Mouse (Mus musculus): ENCODE measurements around the gene Psmb11.

DNA sequence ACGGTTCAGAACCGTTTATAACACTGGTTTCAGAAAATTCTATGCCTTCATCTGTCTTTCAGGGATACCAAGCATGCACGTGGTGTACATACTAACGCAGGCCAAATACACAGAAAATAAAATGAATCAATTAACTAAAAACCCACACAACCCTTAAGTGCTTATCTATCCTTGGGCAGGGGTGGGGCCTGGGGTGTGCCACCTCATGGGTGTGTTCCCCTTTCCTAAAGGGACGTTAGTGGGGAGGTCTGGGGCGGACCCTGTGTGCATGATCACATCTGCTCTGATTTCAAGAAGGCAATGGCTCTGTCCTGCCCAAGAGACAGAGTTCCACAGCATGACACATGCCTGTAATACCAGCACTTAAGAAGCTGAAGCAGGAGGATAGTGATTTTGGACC, 2.1 kb downstream of the Psmb11 start:
- TF ChIP-seq POLR2A (IDR thresholded peaks at IDR 0.05; ENCODE audit: low read depth, low read length), result no peak
- no peak for TF ChIP-seq CTCF (IDR thresholded peaks at IDR 0.05; ENCODE audit: borderline replicate concordance, insufficient read depth, low read length)

Data from embryonic fibroblast, embryonic 13.5 days (primary cell).